Mouse (Mus musculus) frontal cortex, adult (tissue): ENCODE data around the gene N4bp2l1.
"Not testable (repeated sequence)": the region's sequence is repeated elsewhere in the genome, so short reads cannot be mapped to it uniquely, and the experiment has no call there.

Experiments
- ATAC-seq: cut with Nextera tagmentation; 2 replicates; pipeline ENCODE4 v1.9.2; 2017; ENCODE audit warnings: mild to moderate bottlenecking, moderate library complexity, mixed read lengths; ENCODE audit not compliant: low TSS enrichment

N4bp2l1 gene

DNA sequence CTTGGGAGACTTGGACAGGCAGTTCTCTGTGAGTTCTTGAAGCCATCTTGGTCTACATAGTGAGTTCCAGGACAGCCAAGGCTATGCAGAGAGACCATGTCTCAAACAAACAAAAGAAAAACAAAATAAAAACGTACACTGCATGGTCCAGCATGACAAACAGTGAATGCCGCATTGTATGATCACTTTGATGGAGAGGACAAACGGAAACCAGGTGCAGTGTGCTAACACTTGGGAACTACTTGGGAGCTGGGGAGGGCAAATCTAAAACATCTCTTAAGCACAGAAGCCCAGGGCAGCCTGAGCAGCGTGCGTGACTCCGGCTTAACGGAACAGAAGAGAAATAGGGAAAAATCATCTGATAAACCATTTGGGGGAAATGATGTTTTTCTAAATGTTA is at the start of gene N4bp2l1:
TSS of gene N4bp2l1 (minus strand) at position 101 of the 400 bp plus-strand sequence.
- ATAC-seq, result no peak

DNA sequence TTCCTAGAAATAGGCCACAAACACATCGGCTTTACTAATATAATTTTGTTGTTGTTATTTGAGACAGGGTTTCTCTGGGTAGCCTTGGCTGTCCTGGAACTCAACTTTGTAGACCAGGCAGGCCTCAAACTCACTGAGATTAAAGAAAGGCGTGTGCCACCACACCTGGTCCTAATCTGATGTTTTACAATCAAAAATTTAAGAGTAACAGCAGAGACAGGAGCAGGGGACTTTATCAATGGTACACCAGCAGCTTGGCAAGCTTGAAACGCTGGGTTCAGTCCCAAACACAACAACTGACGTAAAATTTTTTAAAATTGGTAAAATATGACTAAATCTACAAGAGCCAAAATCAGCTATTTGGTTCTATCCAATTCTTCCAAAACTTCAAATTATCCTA is 47.9 kb upstream of the N4bp2l1 start:
- no peak for ATAC-seq

DNA sequence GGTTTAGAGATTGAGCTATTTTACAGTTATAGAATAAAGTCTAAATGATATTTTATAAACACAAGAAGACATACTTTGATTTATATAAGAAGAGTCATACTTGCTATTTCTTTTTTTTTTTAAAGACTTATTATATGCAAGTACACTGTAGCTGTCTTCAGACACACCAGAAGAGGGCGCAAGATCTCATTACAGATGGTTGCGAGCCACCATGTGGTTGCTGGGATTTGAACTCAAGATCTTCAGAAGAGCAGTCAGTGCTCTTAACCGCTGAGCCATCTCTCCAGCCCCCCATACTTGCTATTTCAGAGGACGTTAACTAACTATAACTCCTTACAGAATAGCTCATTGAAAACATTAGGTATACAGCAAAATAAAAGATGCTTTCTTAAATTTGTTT is 46.4 kb upstream of the N4bp2l1 start:
- not testable (repeated sequence) for ATAC-seq

DNA sequence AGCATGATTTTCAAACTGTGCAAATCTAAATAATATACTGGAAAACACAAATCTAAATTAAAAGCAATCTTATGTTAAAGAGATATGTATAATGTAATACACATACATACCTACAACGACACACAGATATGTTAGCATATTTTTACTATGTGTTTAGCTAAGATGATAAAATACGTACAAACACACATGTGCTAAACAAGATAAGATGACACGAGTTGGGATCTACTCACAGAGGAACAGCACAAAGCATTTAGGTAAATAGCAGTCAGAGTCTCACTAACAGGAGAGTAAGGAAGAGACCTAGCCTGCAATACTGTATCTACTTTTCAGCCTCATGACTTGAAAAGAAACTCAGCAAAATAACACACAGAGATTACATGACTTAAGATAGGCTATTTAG is 44.5 kb upstream of the N4bp2l1 start:
- ATAC-seq, result no peak

DNA sequence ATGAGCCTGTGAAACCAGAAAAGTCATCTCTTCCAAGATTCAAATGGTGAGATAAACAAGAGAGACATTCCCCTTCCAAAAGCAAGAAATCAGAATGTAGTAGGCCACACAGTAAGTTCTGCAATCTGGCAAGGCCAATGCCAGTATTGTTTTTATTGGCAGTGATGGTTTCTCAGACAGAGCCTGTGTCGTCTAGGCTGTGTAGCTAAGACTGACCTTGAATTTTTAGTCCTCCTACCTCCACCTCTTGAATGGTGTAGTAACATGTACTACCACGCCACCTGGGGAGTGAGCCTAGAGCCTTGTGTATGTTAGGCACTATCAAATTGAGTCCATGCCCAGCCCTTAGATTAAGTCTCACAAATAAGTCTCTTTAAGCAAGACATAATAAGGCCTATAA is 32.7 kb upstream of the N4bp2l1 start:
- no peak for ATAC-seq

DNA sequence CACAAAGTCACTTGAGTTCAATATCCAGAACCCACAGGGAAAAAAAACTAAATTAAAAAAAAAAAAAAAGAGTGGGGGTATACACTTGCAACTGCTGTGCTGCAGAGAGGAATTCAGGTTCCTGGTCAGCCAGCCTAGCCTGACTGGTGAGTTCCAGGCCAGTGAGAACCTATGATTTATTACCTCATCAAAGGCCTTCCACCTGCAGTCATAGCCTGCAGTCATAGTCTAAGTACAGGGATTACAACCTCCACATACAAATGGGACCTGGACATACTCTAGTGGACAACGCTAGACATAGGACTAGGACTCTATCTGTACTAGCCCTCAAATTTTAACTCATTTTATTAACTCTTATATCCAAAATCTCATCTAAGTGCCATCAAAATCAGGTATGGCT is 32.3 kb upstream of the N4bp2l1 start:
- no peak for ATAC-seq

DNA sequence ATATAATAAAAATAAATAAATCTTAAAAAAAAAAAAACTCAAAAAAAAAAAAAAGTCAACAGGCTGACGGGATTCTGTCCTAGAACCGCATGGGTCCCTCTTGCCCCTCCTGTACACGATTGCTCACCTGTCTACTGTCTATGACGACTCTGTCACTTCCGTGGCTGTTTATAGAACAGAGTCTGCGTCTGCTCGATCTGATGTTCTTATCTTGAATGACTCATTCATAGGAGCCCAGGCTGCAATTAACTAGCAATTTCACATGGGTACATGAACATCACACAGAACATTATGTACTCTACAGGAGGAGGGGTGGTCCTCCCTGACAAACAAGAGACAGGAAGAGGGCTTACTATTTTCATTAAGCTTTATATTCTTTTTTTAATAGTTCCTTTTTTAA is 28.5 kb upstream of the N4bp2l1 start:
- no peak; the same call in 1 of the 2 replicates for ATAC-seq

DNA sequence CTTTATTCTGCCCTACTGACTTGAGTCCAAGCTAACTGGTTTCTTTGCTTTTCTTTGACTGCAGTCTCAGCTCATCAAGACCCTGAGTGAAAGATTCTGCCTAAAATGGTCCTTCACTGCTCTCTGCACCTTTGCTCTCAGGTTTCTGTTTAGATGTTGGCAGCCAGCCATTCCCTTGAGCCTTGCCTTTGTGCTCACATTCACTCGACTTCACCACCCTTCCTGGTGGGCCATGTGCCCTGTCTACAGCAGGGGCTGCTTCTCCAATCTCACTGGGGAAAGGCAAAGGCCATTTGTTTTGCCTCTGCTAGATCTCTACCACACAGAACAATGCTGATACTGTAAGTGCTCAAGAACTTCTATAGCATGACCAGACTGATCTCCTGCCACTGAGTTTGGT is 25.8 kb upstream of the N4bp2l1 start:
- ATAC-seq, result no peak

DNA sequence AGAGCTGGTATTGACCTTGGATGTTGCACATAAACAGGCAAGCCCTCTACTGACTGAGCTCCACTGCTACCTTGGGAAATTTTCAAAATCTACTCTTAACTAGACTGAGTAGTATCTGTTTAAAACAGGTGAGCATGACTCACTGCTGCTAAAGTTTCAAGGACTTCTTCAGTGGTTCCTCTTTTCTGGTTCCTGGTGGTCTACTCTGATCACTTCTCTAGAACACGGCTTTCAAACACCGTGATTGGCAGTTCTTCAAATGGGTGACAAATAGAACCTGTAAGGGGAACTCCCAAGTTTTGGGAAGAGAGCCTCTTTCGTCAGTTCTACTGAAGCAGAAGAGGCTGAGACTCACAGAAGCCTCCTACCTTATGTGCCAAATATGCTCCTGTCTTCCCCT is 24.6 kb upstream of the N4bp2l1 start:
- ATAC-seq, result peak; percentile 27; the same call in 1 of the 2 replicates

DNA sequence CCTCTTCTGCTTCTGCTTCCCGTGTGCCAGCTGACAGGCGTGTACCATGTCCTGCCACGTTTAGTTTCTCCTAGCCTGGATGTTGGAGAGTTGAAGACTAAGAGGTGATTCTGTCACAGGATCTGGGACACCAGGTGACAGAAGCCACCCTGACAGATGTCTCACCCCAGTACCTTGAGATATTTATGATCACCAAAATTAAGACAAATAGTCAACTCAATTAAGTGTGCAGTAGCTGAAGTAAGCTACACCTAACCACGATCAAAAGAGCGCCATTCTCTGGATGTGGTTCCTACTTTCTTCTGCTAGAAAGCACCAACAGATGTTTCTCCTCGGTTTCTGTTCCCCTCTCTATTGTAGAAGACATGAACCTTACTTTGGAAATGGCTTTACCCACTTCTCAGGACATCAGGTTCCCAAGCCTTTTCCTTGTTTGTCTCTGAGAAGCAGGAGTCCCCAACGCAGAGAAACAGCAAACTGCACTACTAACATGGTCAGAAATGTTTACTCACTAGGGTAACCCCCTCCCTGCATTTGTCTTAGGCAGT is 23.7 kb upstream of the N4bp2l1 start:
- ATAC-seq, result no peak

DNA sequence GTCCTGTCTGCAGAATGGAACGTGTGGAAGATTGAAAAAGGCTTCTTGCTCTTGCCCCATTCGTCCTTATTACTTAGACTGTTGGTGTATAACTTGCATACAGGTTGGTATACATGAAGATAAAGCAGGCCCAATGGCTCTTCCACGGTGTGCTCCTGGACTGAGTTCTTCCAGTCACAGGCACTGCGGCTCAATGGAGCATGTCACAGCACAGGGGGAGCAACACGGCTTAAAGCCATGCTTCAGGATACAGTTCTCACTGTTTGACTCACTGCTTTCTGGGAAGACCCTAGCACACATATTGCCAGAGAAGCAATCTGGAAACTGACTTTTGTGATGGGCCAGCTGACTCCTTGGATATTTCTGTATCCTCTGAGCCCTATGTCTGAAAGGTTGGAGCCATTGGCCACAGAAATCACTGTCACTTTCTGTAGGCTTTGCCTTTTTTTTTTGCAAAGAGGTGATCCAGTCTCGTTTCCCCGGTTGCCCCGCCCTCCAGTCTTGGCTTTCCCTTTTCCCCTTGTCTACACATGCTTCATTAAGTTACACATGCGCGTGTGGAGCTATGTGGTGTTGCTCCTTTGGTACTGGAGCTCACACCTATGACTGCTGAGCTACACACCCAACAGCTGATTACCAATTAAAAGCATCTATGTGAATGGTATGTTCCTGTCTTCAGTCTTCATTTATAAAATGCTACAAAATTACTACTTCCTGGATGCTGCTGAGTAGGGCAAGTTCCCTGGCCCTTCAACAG is 21.8 kb upstream of the N4bp2l1 start:
- ATAC-seq, result no peak

DNA sequence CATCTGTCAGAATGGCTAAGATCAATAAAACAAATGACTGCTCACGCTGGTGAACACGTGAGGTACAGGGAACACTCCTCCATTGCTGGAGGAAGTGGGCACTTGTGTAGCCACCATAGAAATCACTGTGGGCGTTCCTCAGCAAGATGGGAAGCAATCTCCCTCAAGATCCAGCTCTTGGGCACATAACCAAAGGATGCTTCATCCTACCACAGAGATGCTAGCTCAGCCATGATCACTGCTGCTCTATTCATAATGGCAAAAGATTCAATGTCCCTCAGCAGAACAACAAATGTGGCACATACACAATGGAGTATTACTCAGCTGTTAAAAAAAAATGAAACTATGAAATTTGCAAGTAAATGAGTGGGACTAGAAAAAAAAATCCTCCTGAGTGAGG is 19.7 kb upstream of the N4bp2l1 start:
- no peak for ATAC-seq

DNA sequence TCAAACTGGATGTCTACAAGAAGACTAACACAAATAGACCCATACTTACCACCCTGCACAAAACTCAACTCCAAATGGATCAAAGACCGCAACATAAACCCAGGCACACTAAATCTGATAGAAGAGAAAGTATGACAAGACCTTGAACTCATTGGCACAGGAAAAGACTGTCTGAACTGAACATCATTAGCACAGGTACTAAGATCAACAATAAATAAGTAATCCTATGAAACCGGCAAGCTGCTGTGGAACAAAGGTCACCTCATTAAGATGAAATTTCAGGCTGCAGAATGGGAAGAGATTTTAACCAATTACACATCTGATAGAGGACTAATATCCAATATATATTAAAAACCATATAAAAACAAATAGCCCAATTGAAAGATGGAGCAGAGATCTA is 19.2 kb upstream of the N4bp2l1 start:
- no peak for ATAC-seq

DNA sequence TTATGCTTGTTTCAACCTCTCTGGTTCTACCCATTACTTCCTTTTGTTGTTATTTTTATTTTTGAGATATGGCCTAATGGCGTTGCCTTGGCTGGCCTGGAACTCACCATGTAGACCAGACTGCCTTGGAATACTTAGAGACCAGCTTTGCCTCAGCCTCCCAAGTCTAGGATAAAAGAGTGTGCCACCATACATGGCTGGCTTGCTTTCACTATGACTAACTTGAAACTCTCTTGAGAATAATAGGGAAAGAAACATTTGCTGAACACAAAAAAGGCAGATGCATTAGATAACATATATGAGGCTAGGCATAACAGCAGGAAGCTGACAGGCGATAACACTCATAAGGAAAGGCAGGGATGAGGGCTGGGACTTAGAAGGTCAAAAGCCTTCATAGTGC is 17.1 kb upstream of the N4bp2l1 start:
- ATAC-seq, result no peak

DNA sequence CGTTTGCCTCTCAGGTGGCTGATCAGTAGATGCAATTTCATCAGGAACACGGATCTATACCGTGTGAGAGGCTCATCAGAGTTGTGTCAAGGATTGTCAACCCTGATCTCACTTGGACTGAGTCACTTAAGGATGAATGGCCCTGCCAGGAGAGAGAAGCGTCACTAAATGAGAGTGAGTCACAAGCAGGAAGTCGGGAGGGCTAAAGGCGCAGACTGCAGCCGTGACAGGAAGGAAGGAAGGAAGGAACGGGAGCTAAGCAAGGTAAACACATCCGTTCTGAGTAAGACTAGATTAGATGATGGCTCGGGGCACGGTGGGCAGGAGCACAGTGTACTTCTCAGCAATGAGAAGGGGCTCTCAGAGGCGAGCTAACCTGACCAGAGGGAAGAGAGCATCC is 14.7 kb upstream of the N4bp2l1 start:
- ATAC-seq, result peak; percentile 88

DNA sequence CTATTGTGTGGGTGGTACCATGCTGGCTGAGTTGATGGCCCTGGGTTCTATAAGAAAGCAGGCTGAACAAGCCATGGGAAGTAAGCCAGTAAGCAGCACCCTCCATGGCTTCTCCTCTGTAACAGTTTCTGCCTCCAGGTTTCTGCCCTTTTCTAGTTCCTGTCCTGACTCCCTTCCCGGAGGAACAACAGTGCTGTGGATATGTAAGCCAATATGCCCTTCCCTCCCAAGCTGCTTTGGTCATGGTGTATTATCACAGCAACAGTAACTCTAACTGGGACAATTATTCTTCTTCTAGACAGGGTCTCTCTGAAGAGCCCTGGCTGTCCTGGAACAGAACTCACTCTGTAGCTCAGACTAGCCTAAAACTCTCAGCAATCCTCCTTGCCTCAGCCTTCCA is 14.1 kb upstream of the N4bp2l1 start:
- no peak; the same call in 1 of the 2 replicates for ATAC-seq

DNA sequence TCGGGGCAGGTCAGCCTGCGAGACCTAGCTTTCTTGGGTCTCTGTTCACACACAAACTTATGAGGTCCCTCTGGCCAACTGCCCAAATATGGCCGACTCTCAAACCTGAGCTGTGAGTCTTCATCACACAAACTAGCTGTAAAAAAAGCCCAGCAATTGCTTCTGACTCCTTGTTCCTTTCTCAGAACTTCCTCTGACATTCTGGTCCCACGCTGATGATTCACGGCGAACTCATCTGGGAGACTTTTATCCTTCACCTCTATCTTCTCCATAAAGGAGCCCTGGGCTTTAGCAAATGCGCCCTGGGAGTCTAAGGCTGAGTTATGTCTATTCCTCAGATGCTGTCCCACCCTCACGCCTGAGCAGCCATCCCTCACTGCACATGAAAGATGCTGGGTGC is 10.6 kb upstream of the N4bp2l1 start:
- ATAC-seq, result no peak

DNA sequence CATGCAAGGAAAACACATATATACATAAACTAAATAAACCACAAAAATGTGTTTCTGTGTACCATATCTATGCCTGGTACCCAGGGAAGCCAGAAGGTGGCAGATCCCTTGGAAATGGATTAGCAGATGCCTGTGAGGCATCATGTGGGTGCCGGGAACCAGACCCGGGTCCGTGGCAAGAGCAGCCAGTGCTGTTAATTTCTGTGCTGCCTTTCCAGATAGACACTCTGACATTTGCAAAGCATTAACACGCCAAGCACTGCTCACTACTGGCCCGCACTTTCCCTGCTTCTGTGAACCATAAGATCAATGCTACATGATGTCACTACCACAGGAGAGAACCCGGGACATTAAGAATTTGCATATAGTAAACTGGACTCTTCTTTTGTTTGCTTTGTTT is 9.1 kb upstream of the N4bp2l1 start:
- no peak for ATAC-seq

DNA sequence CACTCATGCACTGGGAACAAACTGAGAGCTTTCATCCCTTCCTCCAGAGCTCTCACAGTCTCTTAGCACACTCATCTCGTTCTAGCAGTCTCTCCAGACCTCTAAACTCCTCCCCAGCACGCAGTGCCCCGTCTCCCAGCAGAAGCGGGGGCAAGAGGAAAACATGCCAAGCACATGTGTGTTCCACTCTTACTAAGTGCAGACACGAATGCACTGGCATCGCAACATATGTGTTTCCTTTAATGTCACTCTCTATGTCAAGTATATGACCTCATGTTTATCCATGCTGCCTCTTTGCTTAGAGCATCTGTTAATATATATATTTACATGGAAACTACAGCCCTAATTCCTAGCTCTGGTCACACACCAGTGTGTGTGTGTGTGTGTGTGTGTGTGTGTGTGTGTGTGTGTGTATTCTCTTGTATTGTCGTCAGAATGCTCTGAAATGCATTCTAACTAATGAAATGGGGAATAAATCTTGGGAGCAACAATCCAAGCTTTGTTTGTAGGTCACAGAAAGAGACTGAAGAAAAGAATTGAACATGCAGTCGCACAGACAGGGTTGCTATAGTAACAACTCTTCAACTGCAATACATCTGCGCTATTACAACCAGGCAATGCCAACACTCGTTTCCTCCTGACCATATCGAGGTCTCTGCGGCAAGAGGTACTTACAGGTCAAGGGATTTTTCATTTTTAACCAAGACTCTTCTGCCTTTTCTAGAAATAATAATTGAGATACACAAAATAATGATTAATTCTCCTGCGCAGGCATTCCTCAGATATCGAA is 4.6 kb upstream of the N4bp2l1 start:
- peak; percentile 68 for ATAC-seq

DNA sequence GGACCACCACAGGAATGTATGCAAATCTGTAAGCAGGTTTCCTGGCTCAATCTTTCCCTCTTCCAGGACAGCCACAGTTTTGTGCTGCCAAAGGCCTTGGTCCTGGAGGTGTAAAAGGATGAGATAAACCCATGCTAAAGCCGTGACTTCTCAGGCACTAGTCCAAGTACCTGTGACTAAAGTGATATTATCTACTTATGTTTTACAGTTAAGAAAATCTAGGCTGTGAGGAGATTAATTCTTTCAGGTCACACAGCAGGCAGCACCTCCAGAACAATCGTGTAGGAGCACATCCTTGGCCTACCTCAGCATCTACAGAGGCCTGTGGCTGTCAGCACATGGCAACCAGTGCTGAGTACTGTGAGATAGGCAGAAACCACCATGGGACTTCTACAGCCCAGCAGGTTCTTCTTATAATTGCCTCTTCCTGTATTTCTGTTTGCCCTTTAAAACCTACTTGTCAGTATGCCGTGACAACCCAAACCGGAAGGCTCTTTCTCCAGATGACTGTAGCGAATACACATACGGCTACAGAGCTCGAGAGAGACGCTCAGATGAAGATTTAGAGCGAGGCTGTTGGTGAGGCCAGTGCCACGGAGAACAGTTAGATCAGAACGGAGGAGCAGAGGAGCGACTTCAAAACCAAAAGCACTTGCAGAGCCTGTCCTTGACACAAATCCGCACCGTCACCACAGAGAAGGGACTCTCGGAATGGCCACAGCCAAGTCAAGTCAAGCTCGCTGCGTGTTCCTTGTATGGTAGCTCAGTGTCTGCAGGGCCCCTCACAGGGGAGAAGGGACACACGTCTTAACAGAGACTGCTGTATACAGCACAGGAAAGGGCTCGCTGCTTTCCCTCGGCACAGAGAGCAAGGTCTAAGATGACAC is 3.8 kb upstream of the N4bp2l1 start:
- ATAC-seq, result peak; percentile 28; the same call in 1 of the 2 replicates

DNA sequence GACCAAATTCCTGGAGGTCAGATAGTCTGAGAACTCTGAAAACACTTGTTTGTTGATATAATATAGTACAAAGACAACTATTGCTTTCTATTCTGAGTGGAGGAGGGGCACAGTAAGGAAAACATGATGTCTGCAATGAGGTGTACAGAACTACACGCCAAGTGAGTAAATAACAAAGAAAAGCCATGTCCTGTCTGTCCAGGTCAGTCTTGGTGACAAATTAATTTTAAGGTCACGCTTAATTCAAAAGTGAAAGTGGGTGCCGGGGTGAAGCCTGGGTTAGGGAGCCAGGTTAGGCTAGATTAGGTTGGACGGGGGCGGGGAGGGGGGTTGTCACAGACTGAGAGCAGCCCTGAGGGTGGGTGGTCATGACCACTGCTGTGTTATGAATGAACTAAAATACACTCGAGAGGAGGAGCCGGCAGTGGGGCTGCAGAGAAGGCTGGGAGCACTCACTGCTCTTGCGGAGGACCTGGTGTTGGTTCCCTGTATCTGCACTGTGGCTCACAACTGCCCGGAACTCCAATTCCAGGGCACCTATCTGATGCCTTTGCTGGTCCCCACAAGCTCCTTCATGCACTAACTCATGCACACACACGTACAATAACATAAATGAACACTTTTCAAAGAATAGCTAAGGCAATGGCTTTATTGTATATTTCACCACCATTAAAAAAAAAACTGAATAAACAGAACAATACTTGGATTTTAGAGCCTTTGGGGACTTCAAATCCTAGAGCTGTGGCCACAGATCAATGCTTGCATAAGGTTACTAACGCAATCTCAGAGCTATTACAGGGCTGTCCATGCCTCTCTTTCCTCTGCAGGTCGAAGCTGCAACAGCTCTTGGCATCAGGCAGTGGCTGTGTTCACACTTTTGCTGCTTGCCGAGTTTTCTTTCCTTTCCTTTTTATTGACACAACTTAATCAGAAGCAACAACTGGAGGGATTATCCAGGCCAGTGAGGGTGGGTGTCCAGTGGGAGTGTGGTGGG is 2.6 kb upstream of the N4bp2l1 start:
- ATAC-seq, result no peak
